Mouse (Mus musculus) intestine, embryonic 14.5 days (tissue): Measurements from ENCODE around the gene Ncoa5. TPM values are rescaled to one million over a fixed set of nuclear protein-coding genes. Genes with fewer than 3 reads are reported as not detected.

ENCODE experiments used
- ATAC-seq: fragments of 200-750 bp; cut with Nextera tagmentation; replicated peaks from 2 replicates; pipeline ENCODE4 v1.8.0; 2017; ENCODE audit warnings: low read depth, moderate number of reproducible peaks, moderate TSS enrichment, moderate library complexity; ENCODE audit not compliant: low FRiP score, low TSS enrichment
- DNase-seq: peaks from one replicate; pipeline ENCODE4 v3.0.0-alpha.2; 2018; ENCODE audit warnings: low spot score
- H3K27ac ChIP-seq: fragments of 300-500 bp; sonication (generic); 2 replicates; pipeline ENCODE4 v1.5.1; 2014; ENCODE audit warnings: low read depth, mild to moderate bottlenecking, control low read depth
- H3K27me3 ChIP-seq: fragments of 300-500 bp; sonication (generic); replicated peaks from 2 replicates; pipeline ENCODE4 v1.6.1; 2014; ENCODE audit warnings: low read length, control low read depth; ENCODE audit not compliant: control insufficient read depth, insufficient read depth
- H3K36me3 ChIP-seq: fragments of 300-500 bp; sonication (generic); 2 replicates; pipeline ENCODE4 v1.6.1; 2014; ENCODE audit warnings: low read length, control low read depth; ENCODE audit not compliant: control insufficient read depth, insufficient read depth
- H3K4me1 ChIP-seq: fragments of 300-500 bp; sonication (generic); replicated peaks from 2 replicates; pipeline ENCODE4 v1.6.1; 2014; ENCODE audit warnings: low read length, control low read depth, mixed read lengths; ENCODE audit not compliant: control insufficient read depth, insufficient read depth
- H3K4me2 ChIP-seq: fragments of 300-500 bp; sonication (generic); 2 replicates; pipeline ENCODE4 v1.6.1; 2014; ENCODE audit warnings: low read length
- H3K4me3 ChIP-seq: fragments of 300-500 bp; sonication (generic); 2 replicates; pipeline ENCODE4 v1.5.1; 2014; ENCODE audit warnings: low read depth, low read length, control low read depth, mixed read lengths
- H3K9ac ChIP-seq: fragments of 300-500 bp; sonication (generic); 2 replicates; pipeline ENCODE4 v1.6.1; 2014; ENCODE audit warnings: mild to moderate bottlenecking, low read length
- H3K9me3 ChIP-seq: fragments of 300-500 bp; sonication (generic); 2 replicates; pipeline ENCODE4 v1.6.1; 2016; ENCODE audit warnings: low read length, control low read depth; ENCODE audit not compliant: control insufficient read depth
- WGBS: fragments of 180-500 bp; shearing (Covaris S2); extraction: QIAGEN DNeasy Blood & Tissue Kit; methylation state at CpG from one replicate; pipeline ENCODE4 v1.1.7; 2014; 5-methylcytosine and 5-hydroxymethylcytosine counted together
- polyA plus RNA-seq: library from polyadenylated mRNA; unstranded; fragments of >200 nt; fragmentation: Nextera tagmentation; extraction: Ambion mirVana; gene quantifications from 2 replicates; pipeline ENCODE4 v1.2.1, GENCODE M21; 2014

Ncoa5 gene
- polyA plus RNA-seq, 1 experiment from 2014 or later: 58.5 TPM

GRCm38 (mm10) chr2:165007986-165008385 is 26.7 kb downstream of the Ncoa5 start:
- no peaks in the 10 kb centered on the region for H3K4me1 ChIP-seq
- H3K9me3 ChIP-seq: no peaks in the 10 kb centered on the region
- no peak overlapping the region for H3K9ac ChIP-seq
- H3K4me3 ChIP-seq: no peak overlapping the region
- H3K36me3 ChIP-seq: peaks cover 98% of the 10 kb centered on the region
- no peaks in the 10 kb centered on the region for H3K27me3 ChIP-seq
- no peak for ATAC-seq
- H3K27ac ChIP-seq: no peak overlapping the region
- DNase-seq: no peak
- 91% methylated on average over 1 of the region's 1 CpGs for WGBS
- no peak overlapping the region for H3K4me2 ChIP-seq

GRCm38 (mm10) chr2:165006813-165007212 is 27.9 kb downstream of the Ncoa5 start:
- DNase-seq: no peak
- 95% methylated on average over 4 of the region's 4 CpGs for WGBS
- no peaks in the 10 kb centered on the region for H3K4me1 ChIP-seq
- ATAC-seq: no peak
- H3K9me3 ChIP-seq: no peaks in the 10 kb centered on the region
- H3K4me2 ChIP-seq: no peak overlapping the region
- H3K4me3 ChIP-seq: no peak overlapping the region
- no peaks in the 10 kb centered on the region for H3K27me3 ChIP-seq
- H3K36me3 ChIP-seq: peaks cover 99% of the 10 kb centered on the region
- no peak overlapping the region for H3K27ac ChIP-seq
- H3K9ac ChIP-seq: no peak overlapping the region

GRCm38 (mm10) chr2:165004237-165004636 is 30.4 kb downstream of the Ncoa5 start:
- Histone ChIP-seq H3K4me2 (no peak overlapping the region), H3K9ac (no peak overlapping the region), H3K27ac (no peak overlapping the region), H3K9me3 (no peaks in the 10 kb centered on the region), H3K4me1 (no peaks in the 10 kb centered on the region), H3K36me3 (peaks cover 99% of the 10 kb centered on the region), H3K27me3 (peaks cover 7% of the 10 kb centered on the region; the same call in 1 of the 2 replicates), H3K4me3 (no peak overlapping the region)
- DNase-seq (no peak), ATAC-seq (no peak)
- 89% methylated on average over 10 of the region's 10 CpGs for WGBS

DNA sequence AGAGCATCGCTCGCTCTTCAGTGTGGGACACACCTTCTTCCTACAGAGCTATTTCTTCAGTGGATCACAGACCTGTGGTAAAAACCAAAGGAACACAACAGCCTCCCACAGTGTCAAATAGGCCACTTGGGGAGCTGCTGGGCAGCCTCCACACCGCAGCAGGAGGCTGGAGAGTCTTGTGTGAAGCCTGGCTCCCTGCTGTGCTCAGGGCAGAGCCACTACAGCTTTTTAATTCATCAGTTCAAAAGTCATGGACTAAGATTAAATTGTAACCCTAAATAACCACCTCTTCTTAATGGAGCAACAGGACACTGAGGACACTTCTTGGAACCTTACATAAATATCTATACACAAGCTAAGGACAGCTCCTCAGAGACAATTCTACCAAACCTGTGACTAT is 31.6 kb downstream of the Ncoa5 start:
- DNase-seq (no peak), ATAC-seq (no peak)
- WGBS: 90% methylated on average over 3 of the region's 3 CpGs
- no peak overlapping the region for H3K4me3 ChIP-seq
- H3K9ac ChIP-seq: no peak overlapping the region
- H3K4me1 ChIP-seq: peaks cover 5% of the 10 kb centered on the region
- H3K4me2 ChIP-seq: no peak overlapping the region
- no peaks in the 10 kb centered on the region for H3K9me3 ChIP-seq
- peaks cover 17% of the 10 kb centered on the region for H3K27me3 ChIP-seq
- H3K36me3 ChIP-seq: peaks cover 93% of the 10 kb centered on the region
- no peak overlapping the region for H3K27ac ChIP-seq

DNA sequence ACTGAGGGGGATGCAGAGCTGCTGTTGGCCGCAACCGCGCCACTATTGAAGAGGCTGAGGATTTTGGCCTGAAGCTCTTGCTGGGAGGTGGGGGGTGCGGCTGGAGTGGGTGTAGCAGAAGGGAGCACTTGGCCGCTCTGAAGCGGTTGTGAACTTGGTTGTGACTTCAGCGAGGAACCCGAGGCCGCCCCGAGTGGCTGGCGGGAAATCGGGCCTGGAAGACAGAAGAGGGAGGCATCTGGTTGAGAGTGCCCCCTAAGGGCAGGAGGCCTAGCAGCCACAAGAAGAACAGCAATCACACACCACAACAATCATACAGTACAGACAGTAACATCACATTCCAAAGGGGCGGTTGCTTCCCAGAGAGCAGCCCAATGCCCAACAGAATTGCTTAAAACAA is 32.7 kb downstream of the Ncoa5 start:
- no peak overlapping the region for H3K4me2 ChIP-seq
- H3K9me3 ChIP-seq: no peaks in the 10 kb centered on the region
- no peak overlapping the region for H3K4me3 ChIP-seq
- WGBS: 94% methylated on average over 13 of the region's 13 CpGs
- no peak for ATAC-seq
- peaks cover 82% of the 10 kb centered on the region for H3K36me3 ChIP-seq
- H3K4me1 ChIP-seq: peaks cover 11% of the 10 kb centered on the region
- H3K9ac ChIP-seq: no peak overlapping the region
- H3K27ac ChIP-seq: no peak overlapping the region
- H3K27me3 ChIP-seq: peaks cover 29% of the 10 kb centered on the region
- DNase-seq: no peak

GRCm38 (mm10) chr2:164997721-164998428 is 36.8 kb downstream of the Ncoa5 start:
- Histone ChIP-seq H3K36me3 (peaks cover 42% of the 10 kb centered on the region), H3K4me3 (peak overlapping the region; percentile 37), H3K27ac (no peak overlapping the region), H3K4me1 (peaks cover 11% of the 10 kb centered on the region), H3K9ac (0 out of 2 replicates have a peak overlapping the region, but pooled peaks have one; percentile 17), H3K9me3 (no peaks in the 10 kb centered on the region), H3K4me2 (peak overlapping the region; percentile 66), H3K27me3 (peaks cover 42% of the 10 kb centered on the region)
- peak; percentile 68 for DNase-seq
- ATAC-seq: 0 out of 2 replicates have a peak, but pooled peaks have one; percentile 16
- whole genome bisulfite sequencing: 1% methylated on average over 52 of the region's 52 CpGs

- no peak for ATAC-seq
- H3K9me3 ChIP-seq: no peaks in the 10 kb centered on the region
- H3K27me3 ChIP-seq: peaks cover 42% of the 10 kb centered on the region
- peak; percentile 67 for DNase-seq
- H3K9ac ChIP-seq: 0 out of 2 replicates have a peak overlapping the region, but pooled peaks have one; percentile 17
- WGBS: 10% methylated on average over 49 of the region's 49 CpGs
- peak overlapping the region; percentile 37 for H3K4me3 ChIP-seq
- no peak overlapping the region for H3K27ac ChIP-seq
- peak overlapping the region; percentile 66 for H3K4me2 ChIP-seq
- H3K4me1 ChIP-seq: peaks cover 11% of the 10 kb centered on the region
- peaks cover 34% of the 10 kb centered on the region for H3K36me3 ChIP-seq
These were observed 37.6 kb downstream of the Ncoa5 start for GRCm38 (mm10) chr2:164996848-164997720.

DNA sequence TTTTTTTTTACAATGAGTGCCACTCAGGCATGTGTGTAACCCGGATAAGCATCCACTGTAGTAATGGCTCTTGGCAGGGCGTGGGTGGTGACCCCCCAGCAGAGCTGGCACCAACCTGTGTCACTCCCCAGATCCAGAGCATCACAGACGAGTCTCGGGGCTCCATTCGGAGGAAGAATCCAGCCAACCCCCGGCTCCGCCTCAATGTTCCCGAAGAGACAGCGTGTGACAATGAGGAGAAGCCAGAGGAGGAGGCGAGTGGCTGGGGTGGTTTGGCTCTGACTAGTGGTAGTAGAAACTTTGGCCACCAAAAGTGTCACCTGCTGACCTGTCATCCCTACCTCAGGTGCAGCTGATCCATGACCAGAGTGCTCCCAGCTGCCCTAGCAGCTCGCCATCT is 38.7 kb downstream of the Ncoa5 start:
- ATAC-seq (no peak), DNase-seq (no peak)
- peaks cover 11% of the 10 kb centered on the region for H3K4me1 ChIP-seq
- no peak overlapping the region for H3K9ac ChIP-seq
- no peak overlapping the region for H3K4me2 ChIP-seq
- peaks cover 42% of the 10 kb centered on the region for H3K27me3 ChIP-seq
- H3K9me3 ChIP-seq: no peaks in the 10 kb centered on the region
- H3K4me3 ChIP-seq: no peak overlapping the region
- 78% methylated on average over 10 of the region's 11 CpGs for WGBS
- H3K27ac ChIP-seq: no peak overlapping the region
- peaks cover 23% of the 10 kb centered on the region for H3K36me3 ChIP-seq
